26 mouse cellular contexts compared by ENCODE assay signal in genomic region chr15:10240228-10240795, GRCm38 (mm10).
A peak's percentile ranks its signal among the peaks of the same experiment; 100 is the strongest.
DNase-seq lines count a peak whose midpoint lies in the region; ATAC-seq lines count a peak whose summit lies in the region.
"Had no signal": no experiment of that assay in that cellular context is flagged by ENCODE, and none has a peak within 500 bp of the region (broad histone marks: within the 10 kb centered on the region; RNA-seq: fewer than 3 reads in every experiment).

No protein-coding gene starts in this region.

- H3K27me3 ChIP-seq in intestine, embryonic 16.5 days (replicated peaks; ENCODE audit: control insufficient read depth, insufficient read depth, low read length) = no peaks in the 10 kb centered on the region
- H3K27me3 ChIP-seq: forebrain, embryonic 13.5 days; heart, embryonic 12.5 days; heart, embryonic 15.5 days; hindbrain, embryonic 13.5 days; intestine, embryonic 15.5 days had no signal

- H3K27ac ChIP-seq in intestine, embryonic 16.5 days (ENCODE audit: low read length) = no peak overlapping the region
- H3K27ac ChIP-seq: forebrain, embryonic 10.5 days; forebrain, embryonic 13.5 days; gastrocnemius, adult 2 months; heart, embryonic 15.5 days; hindbrain, embryonic 10.5 days; hindbrain, embryonic 13.5 days; intestine, embryonic 15.5 days had no signal

- H3K36me3 ChIP-seq in intestine, embryonic 16.5 days (ENCODE audit: control insufficient read depth, insufficient read depth, low read length) = no peaks in the 10 kb centered on the region
- H3K36me3 ChIP-seq: forebrain, embryonic 10.5 days; heart, embryonic 12.5 days; heart, embryonic 15.5 days; hindbrain, embryonic 10.5 days; hindbrain, embryonic 13.5 days; intestine, embryonic 15.5 days had no signal

- H3K4me3 ChIP-seq in intestine, embryonic 16.5 days (ENCODE audit: low read length) = no peak overlapping the region
- H3K4me3 ChIP-seq: forebrain, embryonic 10.5 days; forebrain, embryonic 13.5 days; gastrocnemius, adult 2 months; heart, embryonic 12.5 days; heart, embryonic 15.5 days; hindbrain, embryonic 10.5 days; hindbrain, embryonic 13.5 days; intestine, embryonic 15.5 days had no signal

- H3K4me1 ChIP-seq in intestine, embryonic 16.5 days (ENCODE audit: control insufficient read depth, insufficient read depth, low read length) = no peaks in the 10 kb centered on the region
- H3K4me1 ChIP-seq: forebrain, embryonic 10.5 days; forebrain, embryonic 13.5 days; heart, embryonic 12.5 days; heart, embryonic 15.5 days; hindbrain, embryonic 10.5 days; hindbrain, embryonic 13.5 days; intestine, embryonic 15.5 days had no signal

- no peak overlapping the region for H3K4me2 ChIP-seq in intestine, embryonic 16.5 days (ENCODE audit: low read depth, low read length)
- H3K4me2 ChIP-seq: forebrain, embryonic 13.5 days; heart, embryonic 12.5 days; heart, embryonic 15.5 days; hindbrain, embryonic 13.5 days; intestine, embryonic 15.5 days had no signal

- no peaks in the 10 kb centered on the region for H3K9me3 ChIP-seq in intestine, embryonic 16.5 days (ENCODE audit: control insufficient read depth, low read length)
- H3K9me3 ChIP-seq: forebrain, embryonic 10.5 days; forebrain, embryonic 13.5 days; heart, embryonic 12.5 days; heart, embryonic 15.5 days; hindbrain, embryonic 10.5 days; hindbrain, embryonic 13.5 days; intestine, embryonic 15.5 days had no signal

- WGBS in intestine, embryonic 16.5 days = 87% methylated on average over 5 of the region's 5 CpGs

- peak; percentile 72 for ATAC-seq in megakaryocyte, adult 5-6 weeks (ENCODE audit: poor library complexity, severe bottlenecking)
- no peak for ATAC-seq in intestine, embryonic 16.5 days
- ATAC-seq: CD4-positive, CD25-positive, alpha-beta regulatory T cell, adult 4 months; forebrain, embryonic 13.5 days; forebrain, embryonic 16.5 days; hindbrain, embryonic 16.5 days; intestine, embryonic 15.5 days had no signal

- DNase-seq in adrenal gland, adult 8-10 months = peak; percentile 38
- DNase-seq in adrenal gland, adult 18-20 months (ENCODE audit: low spot score in 2 of 2) = no peak
- DNase-seq in adrenal gland, postnatal 36 days = peak; percentile 32 to 34
- no peak for DNase-seq in right cerebral cortex, postnatal 25 days
- DNase-seq: cerebellum, adult 11 months; cerebellum, adult 2 months; cerebellum, adult 9-11 months; cerebellum, postnatal 25 days; gastrocnemius, adult 2 months; gastrocnemius, postnatal 14 days; heart, adult 18-20 months; heart, postnatal 10 days; heart, postnatal 36 days; kidney, adult 18-20 months had no signal

- H3K9ac ChIP-seq in intestine, embryonic 16.5 days (ENCODE audit: low read depth, low read length) = no peak overlapping the region
- H3K9ac ChIP-seq: forebrain, embryonic 13.5 days; heart, embryonic 12.5 days; heart, embryonic 15.5 days; hindbrain, embryonic 13.5 days; intestine, embryonic 15.5 days had no signal

Comparison
In these comparisons a context has a peak if more than half of its experiments do, and no peak if none do; other contexts are left out.
1. DNase-seq: peak in adrenal gland, adult 8-10 months (single experiment) and adrenal gland, postnatal 36 days (2 of 2); none in adrenal gland, adult 18-20 months (0 of 2) and right cerebral cortex, postnatal 25 days (single experiment).